Mouse (Mus musculus): ENCODE data around the gene Gm1604a.
"Not testable (repeated sequence)": the region's sequence is repeated elsewhere in the genome, so short reads cannot be mapped to it uniquely, and the experiment has no call there.

Gm1604a gene

GRCm38 (mm10) chr17:7069561-7070240 lies 44.3 kb downstream of the Gm1604a start:
- DNase-seq, result not testable (repeated sequence)

GRCm38 (mm10) chr17:7074494-7074893 lies 49.1 kb downstream of the Gm1604a start:
- DNase-seq, result peak in 1 of 2 experiments; percentile 26

GRCm38 (mm10) chr17:7075519-7075918 lies 50.2 kb downstream of the Gm1604a start:
- not testable (repeated sequence) for DNase-seq

- DNase-seq, result peak; percentile 15 to 45
Measured at GRCm38 (mm10) chr17:7079558-7079957, 54.2 kb downstream of the Gm1604a start.

- DNase-seq, result not testable (repeated sequence)
Measured at GRCm38 (mm10) chr17:7084523-7084922, 59.2 kb downstream of the Gm1604a start.

- DNase-seq, result not testable (repeated sequence)
Measured at GRCm38 (mm10) chr17:7085469-7086168, 60.3 kb downstream of the Gm1604a start.

- not testable (repeated sequence) for DNase-seq
Measured at GRCm38 (mm10) chr17:7086836-7087235, 61.5 kb downstream of the Gm1604a start.

GRCm38 (mm10) chr17:7097835-7098519 lies 72.6 kb downstream of the Gm1604a start:
- not testable (repeated sequence) for DNase-seq

GRCm38 (mm10) chr17:7099096-7099495 lies 73.7 kb downstream of the Gm1604a start:
- not testable (repeated sequence) for DNase-seq

GRCm38 (mm10) chr17:7102945-7103344 lies 77.6 kb downstream of the Gm1604a start:
- DNase-seq, result not testable (repeated sequence)

- not testable (repeated sequence) for DNase-seq
Measured at GRCm38 (mm10) chr17:7111658-7112057, 86.3 kb downstream of the Gm1604a start.

GRCm38 (mm10) chr17:7116265-7116664 lies 90.9 kb downstream of the Gm1604a start:
- DNase-seq, result not testable (repeated sequence)

- DNase-seq, result not testable (repeated sequence)
Measured at GRCm38 (mm10) chr17:7120835-7121234, 95.5 kb downstream of the Gm1604a start.

GRCm38 (mm10) chr17:7122554-7122953 lies 97.2 kb downstream of the Gm1604a start:
- not testable (repeated sequence) for DNase-seq

GRCm38 (mm10) chr17:7126475-7126874 lies 101.1 kb downstream of the Gm1604a start:
- not testable (repeated sequence) for DNase-seq

- not testable (repeated sequence) for DNase-seq
Measured at GRCm38 (mm10) chr17:7134002-7134401, 108.6 kb downstream of the Gm1604a start.

- not testable (repeated sequence) for DNase-seq
Measured at GRCm38 (mm10) chr17:7135277-7135676, 109.9 kb downstream of the Gm1604a start.

All from lung, adult 18-20 months (tissue).